Mouse (Mus musculus) ovary, adult 18-20 months (tissue): ENCODE measurements around the gene Olfr596.
"Not testable (repeated sequence)": the region's sequence is repeated elsewhere in the genome, so short reads cannot be mapped to it uniquely, and the experiment has no call there.

ENCODE experiments used
- DNase-seq: peaks from one replicate; pipeline ENCODE4 v3.0.0; 2022; ENCODE audit warnings: low spot score, mixed read lengths

The Olfr596 gene

DNA sequence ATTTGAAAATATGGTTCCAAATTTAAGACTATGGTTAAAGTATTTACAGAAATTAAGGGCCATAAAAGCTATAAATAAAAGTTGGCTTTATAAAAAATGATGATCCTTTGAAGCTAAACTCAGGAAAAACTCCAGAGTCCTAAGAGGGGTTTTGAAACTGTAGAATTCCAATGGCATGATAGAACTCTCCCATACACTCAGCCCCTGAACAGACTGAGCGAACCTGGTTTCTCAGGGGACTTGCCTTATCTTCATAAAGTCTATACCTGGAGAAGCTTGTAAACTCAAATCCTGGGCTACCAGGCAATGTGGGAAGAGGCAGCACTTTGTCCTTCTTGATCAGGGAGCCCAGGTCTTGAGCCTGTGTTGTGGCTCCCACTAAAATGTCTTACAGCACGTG, at the start of gene Olfr596:
TSS of gene Olfr596 (plus strand) at position 301 of the 400 bp plus-strand sequence.
- DNase-seq = not testable (repeated sequence)

DNA sequence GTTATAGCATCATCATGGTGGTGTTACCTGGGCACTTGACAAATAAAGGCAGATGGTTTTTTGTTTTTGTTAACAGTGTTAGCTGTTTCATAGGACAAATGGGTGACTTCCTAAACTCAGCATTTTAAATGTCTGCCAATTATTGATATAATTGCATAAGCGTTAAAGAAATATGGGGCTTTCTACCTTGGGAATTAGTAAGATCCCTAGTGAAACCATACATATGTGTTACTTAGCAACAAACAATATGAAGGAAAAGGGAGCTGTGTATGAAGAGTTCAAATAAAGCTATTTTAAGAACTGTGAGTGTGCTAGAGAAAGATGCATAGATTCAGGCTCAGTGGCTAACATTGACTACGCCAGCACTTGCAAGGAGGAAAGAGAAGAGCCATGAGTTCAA, 10.6 kb downstream of the Olfr596 start, which contains the start of gene Olfr597:
TSS of gene Olfr597 (plus strand) at position 301 of the 400 bp plus-strand sequence.
- not testable (repeated sequence) for DNase-seq

DNA sequence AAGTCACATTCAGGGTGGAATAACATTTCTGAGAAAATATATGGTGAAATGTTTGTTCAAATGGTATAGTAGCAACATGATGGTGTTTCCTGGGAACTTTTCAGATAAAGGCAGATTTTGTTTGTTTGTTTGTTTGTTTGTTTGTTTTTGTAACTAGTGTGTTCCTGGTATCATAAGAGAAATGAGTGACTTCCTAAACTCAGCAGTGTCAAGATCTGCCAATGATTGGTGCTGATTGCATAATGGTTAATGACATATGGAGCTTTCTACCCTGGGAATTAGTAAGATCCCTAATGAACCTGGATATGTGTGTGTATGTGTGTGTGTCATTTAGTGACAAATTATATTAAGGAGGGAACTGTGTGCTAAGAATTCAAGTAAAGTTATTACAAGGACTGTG, 17.8 kb downstream of the Olfr596 start, which contains the start of gene Olfr598:
TSS of gene Olfr598 (plus strand) at position 301 of the 400 bp plus-strand sequence.
- no peak for DNase-seq

GRCm38 (mm10) chr7:103335617-103336016, 30.2 kb downstream of the Olfr596 start, which contains the start of gene Olfr599:
TSS of gene Olfr599 (plus strand) at chr7:103335917.
- no peak for DNase-seq

DNA sequence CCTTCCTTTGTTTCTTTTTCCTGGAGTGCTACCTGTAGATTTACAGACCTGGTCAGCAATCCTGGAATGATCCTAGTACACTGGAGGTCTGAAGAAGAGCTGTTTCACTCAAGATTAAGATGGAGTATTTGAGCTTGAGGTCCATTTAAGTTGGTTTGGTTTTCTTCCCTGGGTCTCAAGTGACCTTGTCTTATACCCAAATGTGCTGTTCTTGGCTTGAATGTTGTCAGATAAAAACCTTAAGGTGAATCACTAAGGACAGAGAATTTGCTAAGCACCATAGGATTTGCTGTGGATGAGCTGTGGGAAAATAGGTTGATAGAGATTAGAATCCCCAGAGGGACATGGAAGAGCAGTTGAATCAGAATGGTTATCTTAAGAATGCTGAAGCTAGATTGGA, 44.1 kb downstream of the Olfr596 start, which contains the start of gene Olfr600:
TSS of gene Olfr600 (minus strand) at position 101 of the 400 bp plus-strand sequence.
- no peak for DNase-seq
